Mouse (Mus musculus) kidney, postnatal 36 days (tissue): ENCODE measurements around the gene Med16.

ENCODE experiments used
- DNase-seq, 2 experiments: peaks; one replicate each; pipeline ENCODE4 v3.0.0; 2021 to 2022; ENCODE audit warnings: mixed read lengths in 2 of 2

Med16 gene

DNA sequence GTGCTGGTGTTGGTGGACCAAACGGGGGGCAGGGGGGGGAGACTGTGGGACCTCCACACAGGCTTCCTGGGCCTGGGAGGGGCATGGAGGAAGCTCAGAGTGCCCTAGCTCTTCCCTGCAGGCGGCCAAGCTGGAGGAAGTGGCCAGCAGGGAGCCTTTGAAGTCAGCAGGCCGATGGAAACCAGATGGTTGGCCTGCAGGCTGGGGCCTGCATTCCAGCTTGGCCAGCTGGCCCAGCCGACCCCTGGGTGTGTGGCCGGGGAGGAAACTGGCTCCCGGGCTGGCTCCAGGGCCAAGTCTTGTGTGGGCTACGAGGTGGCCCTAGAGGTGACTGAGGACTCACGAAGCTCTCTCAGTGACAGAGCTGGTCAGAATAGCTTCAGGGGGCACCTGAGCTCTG lies 24.0 kb upstream of the Med16 start:
- peak in 1 of 2 experiments; percentile 68 for DNase-seq

GRCm38 (mm10) chr10:79931797-79932196 lies 23.1 kb upstream of the Med16 start:
- DNase-seq, result no peak

- no peak for DNase-seq
Measured at GRCm38 (mm10) chr10:79930826-79931186, 22.1 kb upstream of the Med16 start.

- DNase-seq, result no peak
Measured at GRCm38 (mm10) chr10:79929967-79930825, 21.5 kb upstream of the Med16 start.

GRCm38 (mm10) chr10:79928907-79929701 lies 20.4 kb upstream of the Med16 start:
- no peak for DNase-seq

DNA sequence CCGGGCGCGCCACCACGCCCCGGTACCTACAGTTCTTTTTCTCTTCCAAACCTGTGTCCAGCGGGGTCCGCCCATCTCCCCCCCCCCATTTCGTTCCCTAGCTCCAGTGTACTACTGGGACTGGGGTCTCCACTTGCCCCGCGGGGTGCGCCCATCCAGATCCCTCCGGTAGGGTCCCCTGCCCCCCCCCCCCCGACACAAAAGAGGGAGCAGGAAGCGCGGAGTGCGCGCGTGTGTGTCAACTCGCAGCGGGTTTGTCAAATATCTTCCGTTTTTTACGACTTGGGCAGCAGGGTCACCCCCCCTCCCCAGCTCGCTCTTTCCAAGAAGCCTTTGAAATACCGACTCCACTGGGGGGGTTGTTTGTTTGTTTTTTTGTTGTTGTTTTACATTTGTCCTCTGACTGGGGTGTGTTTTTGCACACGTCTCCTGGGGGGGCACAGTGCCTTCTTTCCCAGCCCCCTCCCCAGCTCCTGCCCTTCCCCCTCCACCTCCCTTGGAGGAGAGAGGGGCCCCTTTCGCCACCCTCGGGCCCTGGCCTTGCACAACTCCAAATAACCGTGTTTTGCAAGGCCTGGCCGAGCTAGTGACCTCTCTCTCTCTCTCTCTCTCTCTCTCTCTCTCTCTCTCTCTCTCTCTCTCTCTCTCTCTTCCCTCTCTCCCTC lies 19.4 kb upstream of the Med16 start:
- DNase-seq, result peak in 1 of 2 experiments; percentile 53

GRCm38 (mm10) chr10:79927324-79928029 lies 18.8 kb upstream of the Med16 start:
- DNase-seq, result peak in 1 of 2 experiments; percentile 72

DNA sequence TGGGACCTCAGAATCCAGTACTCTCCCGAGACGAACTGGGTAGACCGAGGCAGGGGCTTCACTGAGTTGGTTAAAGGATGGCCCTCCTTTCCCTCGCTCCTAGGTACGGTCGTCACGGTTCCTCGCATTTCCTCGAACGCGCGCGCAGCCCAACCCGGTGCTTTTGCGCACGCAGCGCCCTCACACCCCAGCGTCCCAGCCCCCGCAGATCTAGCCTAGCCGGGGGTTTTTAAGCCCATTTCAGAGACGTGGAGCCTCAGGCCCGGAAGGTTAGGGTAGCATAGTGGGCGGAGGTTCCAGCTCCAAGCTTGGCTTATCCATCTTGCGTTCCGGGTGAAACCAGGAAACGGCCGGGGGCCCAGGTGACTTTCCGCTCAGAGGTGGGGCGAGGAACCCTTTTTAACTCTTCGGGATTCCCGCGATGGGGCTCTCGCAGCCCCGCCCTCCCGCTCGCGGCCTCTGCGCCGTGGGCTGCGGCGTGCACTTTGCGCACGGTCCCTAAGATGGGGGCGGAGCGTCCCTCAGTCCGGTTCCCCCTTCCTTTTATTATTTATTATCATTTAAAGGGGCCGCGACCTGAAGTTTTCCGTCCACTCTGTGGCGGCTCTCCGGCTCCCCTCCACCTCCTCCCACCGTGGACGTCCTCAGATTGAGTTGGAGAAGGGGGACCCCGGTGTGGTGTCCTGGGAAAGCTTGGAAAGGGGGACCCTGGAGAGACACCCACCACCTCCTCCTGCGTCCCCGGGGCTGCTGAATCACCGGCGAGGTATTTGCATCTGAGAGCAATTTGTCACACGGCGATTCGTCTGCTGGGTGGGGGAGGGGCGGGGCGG lies 18.0 kb upstream of the Med16 start, which contains the start of gene Arid3a:
Gene Arid3a (plus strand): TSS at position 553 of the 833 bp plus-strand sequence.
- DNase-seq, result peak; percentile 91 to 93

DNA sequence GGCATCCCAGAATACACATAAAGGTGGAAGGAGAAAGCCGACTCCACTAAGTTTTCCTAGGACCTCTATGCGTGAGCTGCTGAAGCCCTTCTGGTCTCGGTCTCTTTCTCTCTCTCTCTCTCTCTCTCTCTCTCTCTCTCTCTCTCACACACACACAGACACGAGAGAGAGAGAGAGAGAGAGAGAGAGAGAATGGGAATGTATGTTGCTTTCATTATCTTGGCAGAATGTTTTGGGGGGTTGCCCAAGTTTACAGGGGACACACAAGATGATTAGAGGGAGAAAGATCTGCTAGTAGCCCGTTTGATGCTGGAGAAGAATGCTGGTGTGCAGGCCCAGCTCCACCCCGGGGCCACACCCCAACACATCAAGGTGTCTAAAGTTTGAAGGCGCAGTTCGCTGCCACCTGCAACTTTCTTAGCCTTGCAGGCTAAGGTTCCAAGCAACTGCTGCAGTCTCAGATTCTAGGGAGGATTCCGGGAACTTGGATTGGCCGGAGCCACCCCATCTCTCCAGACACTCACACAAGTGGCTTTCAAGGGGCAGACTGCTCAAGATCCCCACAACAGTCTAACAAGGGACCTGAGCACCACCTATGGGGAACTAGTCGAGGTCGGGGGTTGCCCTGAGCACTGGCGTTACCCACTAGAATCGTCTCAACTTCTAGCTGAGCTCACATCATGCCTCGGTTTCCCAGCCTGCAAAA lies 17.2 kb upstream of the Med16 start:
- no peak for DNase-seq

- peak; percentile 88 to 97 for DNase-seq
Measured at GRCm38 (mm10) chr10:79924998-79925784, 16.5 kb upstream of the Med16 start.

DNA sequence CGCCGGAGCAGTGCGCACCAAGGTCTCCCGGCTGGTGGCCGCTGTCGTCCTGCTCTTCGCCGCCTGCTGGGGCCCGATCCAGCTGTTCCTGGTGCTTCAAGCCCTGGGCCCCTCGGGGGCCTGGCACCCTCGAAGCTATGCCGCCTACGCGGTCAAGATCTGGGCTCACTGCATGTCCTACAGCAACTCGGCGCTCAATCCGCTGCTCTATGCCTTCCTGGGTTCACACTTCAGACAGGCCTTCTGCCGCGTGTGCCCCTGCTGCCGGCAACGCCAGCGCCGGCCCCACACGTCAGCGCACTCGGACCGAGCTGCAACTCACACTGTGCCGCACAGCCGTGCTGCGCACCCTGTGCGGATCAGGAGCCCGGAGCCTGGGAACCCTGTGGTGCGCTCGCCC lies 12.8 kb upstream of the Med16 start:
- no peak for DNase-seq

- DNase-seq, result no peak
Measured at GRCm38 (mm10) chr10:79920958-79921535, 12.3 kb upstream of the Med16 start, which contains the start of gene R3hdm4. Gene R3hdm4, minus strand, starts transcription at chr10:79921208.

DNA sequence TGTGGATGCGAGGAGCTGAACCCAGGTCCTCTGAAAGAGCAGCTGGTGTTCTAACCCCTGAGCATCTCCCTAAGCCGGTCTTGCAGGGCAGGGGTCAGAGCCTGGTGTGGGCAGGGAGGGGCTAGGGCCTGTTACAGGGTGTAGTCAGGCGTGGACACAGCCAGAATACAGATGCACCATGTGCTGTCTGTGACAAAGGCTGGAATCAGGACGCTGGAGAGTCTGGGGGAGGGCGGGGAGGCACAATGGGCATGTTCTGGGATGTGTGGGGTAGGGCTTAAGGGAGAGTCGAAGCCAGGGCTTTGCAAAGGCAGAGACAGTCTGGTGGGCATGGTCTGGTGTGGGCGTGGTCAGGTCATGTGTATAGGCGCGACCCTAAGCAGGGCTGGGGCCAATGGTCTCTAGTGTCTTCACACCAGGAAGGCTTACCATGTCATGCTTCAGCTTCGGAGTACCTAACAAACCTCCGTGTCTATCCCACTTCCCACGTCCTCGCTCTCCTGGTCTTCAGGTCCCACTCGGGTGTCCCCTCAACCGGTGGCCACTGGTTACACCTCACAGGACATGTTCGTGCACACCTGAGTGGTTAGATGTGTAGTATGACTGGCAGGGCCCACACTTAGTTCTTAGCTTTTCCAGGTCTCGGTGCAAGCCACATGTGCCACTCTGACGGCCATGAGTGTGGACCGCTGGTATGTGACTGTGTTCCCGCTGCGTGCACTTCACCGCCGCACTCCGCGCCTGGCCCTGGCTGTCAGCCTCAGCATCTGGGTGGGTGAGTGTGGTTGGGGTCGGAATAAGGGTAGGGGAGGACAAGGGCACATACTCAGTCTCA lies 11.6 kb upstream of the Med16 start:
- DNase-seq, result no peak

DNA sequence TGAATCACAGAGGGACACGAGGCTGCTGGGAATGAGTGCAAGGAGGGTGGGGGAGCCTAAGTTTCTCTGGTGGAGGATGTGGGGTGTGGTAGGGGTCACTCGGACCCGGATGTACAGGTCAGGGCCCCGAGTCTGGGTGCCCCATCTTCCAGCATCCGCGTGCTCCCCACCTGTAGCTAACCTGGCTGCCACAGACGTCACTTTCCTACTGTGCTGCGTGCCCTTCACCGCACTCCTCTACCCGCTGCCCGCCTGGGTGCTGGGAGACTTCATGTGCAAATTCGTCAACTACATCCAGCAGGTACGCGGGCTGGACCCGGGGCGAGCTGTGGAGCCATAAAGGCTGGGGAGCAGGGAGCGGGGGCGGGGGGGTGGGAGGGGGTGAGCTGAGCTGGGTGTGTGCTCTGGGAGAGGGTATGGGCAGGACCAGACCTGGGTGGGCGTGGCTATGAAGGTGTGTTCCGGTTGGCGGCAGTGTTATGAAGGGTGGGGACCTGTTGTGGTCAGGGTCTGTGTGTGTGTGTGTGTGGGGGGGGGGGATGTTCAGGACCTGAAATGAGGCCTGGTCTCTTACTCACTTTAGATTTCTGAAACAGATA lies 10.6 kb upstream of the Med16 start:
- DNase-seq, result peak in 1 of 2 experiments; percentile 57

DNA sequence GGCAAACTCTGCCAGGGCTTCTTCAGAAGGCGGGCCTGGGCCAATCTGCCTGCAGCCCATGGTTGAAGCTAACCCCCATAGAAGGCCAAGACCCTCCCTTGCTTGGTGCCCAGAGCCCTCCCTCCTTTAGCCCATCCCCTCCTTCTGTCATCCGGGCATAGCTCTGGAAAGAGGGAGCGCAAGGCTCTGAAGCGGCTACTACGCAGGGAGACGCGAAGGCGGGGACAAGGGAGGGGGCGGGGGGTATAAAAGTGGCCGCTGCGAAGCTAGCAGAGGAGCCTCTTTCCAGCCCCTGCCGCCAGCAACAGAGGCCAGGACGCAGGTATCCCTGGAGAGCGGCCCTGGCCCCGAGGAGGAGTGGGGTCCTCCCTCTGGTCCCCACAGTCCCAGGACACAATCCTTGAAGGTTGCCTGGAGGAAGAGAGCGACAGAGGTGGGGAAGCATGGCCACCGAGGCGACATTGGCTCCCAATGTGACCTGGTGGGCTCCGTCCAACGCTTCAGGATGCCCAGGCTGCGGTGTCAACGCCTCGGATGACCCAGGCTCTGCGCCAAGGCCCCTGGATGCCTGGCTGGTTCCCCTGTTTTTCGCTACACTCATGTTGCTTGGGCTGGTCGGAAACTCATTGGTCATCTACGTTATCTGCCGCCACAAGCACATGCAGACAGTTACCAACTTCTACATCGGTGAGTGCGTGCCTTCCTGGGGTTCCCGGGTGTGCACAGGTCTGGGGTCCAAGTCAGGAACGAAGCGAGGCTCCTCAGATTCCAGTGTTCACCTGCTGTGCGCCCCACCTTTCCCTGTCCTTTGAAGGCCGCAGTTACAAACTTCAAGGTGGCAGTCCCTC lies 9.7 kb upstream of the Med16 start:
- peak in 1 of 2 experiments; percentile 55 for DNase-seq

GRCm38 (mm10) chr10:79917532-79918100 lies 8.9 kb upstream of the Med16 start:
- DNase-seq, result no peak
